Mouse (Mus musculus) liver, postnatal 0 days (tissue): Measurements from ENCODE around the gene Adcy10.

Experiments
- CTCF ChIP-seq: sonication (generic); IDR thresholded peaks from 2 replicates; pipeline ENCODE4 v1.5.1; 2016; ENCODE audit warnings: antibody characterized with exemption, low read depth
- EP300 ChIP-seq: IDR thresholded peaks from 2 replicates; pipeline ENCODE4 v1.6.1; 2016; ENCODE audit warnings: antibody characterized with exemption, low read depth, mild to moderate bottlenecking

- TF ChIP-seq CTCF (no peak), EP300 (no peak)
Observed at GRCm38 (mm10) chr1:165462861-165463260, 22.1 kb upstream of the Adcy10 start.
